ENCODE assay signal across 10 mouse cellular contexts in genomic region chr7:63824009-63824408, GRCm38 (mm10).
A peak's percentile ranks its signal among the peaks of the same experiment; 100 is the strongest.
DNase-seq lines count a peak whose midpoint lies in the region; ATAC-seq and TF ChIP-seq lines count a peak whose summit lies in the region.
"Had no signal": no experiment of that assay in that cellular context is flagged by ENCODE, and none has a peak within 500 bp of the region (broad histone marks: within the 10 kb centered on the region; RNA-seq: fewer than 3 reads in every experiment).

No protein-coding gene starts in this region.

- no peak for TF ChIP-seq CTCF in lung, embryonic 14.5 days (IDR thresholded peaks at IDR 0.05; ENCODE audit: low read depth)
- TF ChIP-seq CTCF in midbrain, postnatal 0 days (IDR thresholded peaks at IDR 0.05) = no peak

- H3K9ac ChIP-seq in lung, embryonic 14.5 days = no peak overlapping the region
- no peak overlapping the region for H3K9ac ChIP-seq in midbrain, postnatal 0 days (replicated peaks; ENCODE audit: low read length, poor library complexity, severe bottlenecking)
- H3K9ac ChIP-seq: midbrain, embryonic 15.5 days had no signal

- DNase-seq in WW6 (ENCODE audit: low read depth, low spot score) = peak; percentile 16
- DNase-seq in adrenal gland, adult 8-10 months = peak; percentile 42
- DNase-seq in heart, postnatal 10 days = peak; percentile 21 to 27
- DNase-seq in lung, embryonic 14.5 days = peak; percentile 61
- DNase-seq in Muller cell, postnatal 12 days (ENCODE audit: inconsistent ontology term) = no peak
- no peak for DNase-seq in midbrain, postnatal 0 days (ENCODE audit: low spot score)
- no peak for DNase-seq in gastrocnemius, postnatal 36 days
- no peak for DNase-seq in T-cell, adult 2 months (ENCODE audit: low spot score)
- DNase-seq: cerebellum, adult 18-20 months had no signal

- H3K4me3 ChIP-seq in lung, embryonic 14.5 days (ENCODE audit: low read depth, low read length) = no peak overlapping the region
- H3K4me3 ChIP-seq in midbrain, postnatal 0 days (ENCODE audit: low read depth, low read length) = no peak overlapping the region
- H3K4me3 ChIP-seq: midbrain, embryonic 15.5 days had no signal

- no peaks in the 10 kb centered on the region for H3K9me3 ChIP-seq in lung, embryonic 14.5 days (ENCODE audit: low read depth, low read length)
- no peaks in the 10 kb centered on the region for H3K9me3 ChIP-seq in midbrain, postnatal 0 days (ENCODE audit: low read length)
- H3K9me3 ChIP-seq: midbrain, embryonic 15.5 days had no signal

- H3K4me1 ChIP-seq in lung, embryonic 14.5 days (ENCODE audit: insufficient read depth) = no peaks in the 10 kb centered on the region
- no peaks in the 10 kb centered on the region for H3K4me1 ChIP-seq in midbrain, postnatal 0 days (ENCODE audit: insufficient read depth, low read length)
- H3K4me1 ChIP-seq: midbrain, embryonic 15.5 days had no signal

- WGBS in lung, embryonic 14.5 days = 47% methylated on average over 7 of the region's 7 CpGs
- WGBS in midbrain, postnatal 0 days = 65% methylated on average over 7 of the region's 7 CpGs

- ATAC-seq in lung, embryonic 14.5 days (ENCODE audit: insufficient read depth) = peak; percentile 58; the same call in 1 of the 2 replicates
- ATAC-seq in midbrain, postnatal 0 days (ENCODE audit: low FRiP score) = no peak
- ATAC-seq: midbrain, embryonic 15.5 days had no signal

- peak overlapping the region; percentile 24; the same call in 1 of the 2 replicates for H3K27ac ChIP-seq in lung, embryonic 14.5 days (ENCODE audit: low read depth)
- no peak overlapping the region for H3K27ac ChIP-seq in midbrain, postnatal 0 days (ENCODE audit: low read depth, low read length)
- H3K27ac ChIP-seq: midbrain, embryonic 15.5 days had no signal

- H3K4me2 ChIP-seq in lung, embryonic 14.5 days = no peak overlapping the region
- no peak overlapping the region for H3K4me2 ChIP-seq in midbrain, postnatal 0 days (ENCODE audit: low read depth, low read length, poor library complexity, severe bottlenecking)
- H3K4me2 ChIP-seq: midbrain, embryonic 15.5 days had no signal

- H3K36me3 ChIP-seq in lung, embryonic 14.5 days (ENCODE audit: insufficient read depth) = no peaks in the 10 kb centered on the region
- H3K36me3 ChIP-seq in midbrain, postnatal 0 days (ENCODE audit: insufficient read depth, low read length) = no peaks in the 10 kb centered on the region
- H3K36me3 ChIP-seq: midbrain, embryonic 15.5 days had no signal

- H3K27me3 ChIP-seq in lung, embryonic 14.5 days (ENCODE audit: insufficient read depth, low read length) = no peaks in the 10 kb centered on the region
- no peaks in the 10 kb centered on the region for H3K27me3 ChIP-seq in midbrain, postnatal 0 days (ENCODE audit: insufficient read depth, low read length)
- H3K27me3 ChIP-seq: midbrain, embryonic 15.5 days had no signal

- intact Hi-C loops in heart, postnatal 10 days (cut with DNase I) = no loop called here
- intact Hi-C loops in gastrocnemius, postnatal 36 days (cut with DNase I) = no loop called here

Comparison
In these comparisons a context has a peak if more than half of its experiments do, and no peak if none do; other contexts are left out.
1. DNase-seq: peak in WW6 (single experiment), adrenal gland, adult 8-10 months (single experiment), heart, postnatal 10 days (2 of 2) and lung, embryonic 14.5 days (single experiment); none in Muller cell, postnatal 12 days (single experiment), midbrain, postnatal 0 days (single experiment), gastrocnemius, postnatal 36 days (0 of 2) and T-cell, adult 2 months (single experiment).